Mouse (Mus musculus): ENCODE results near the gene Galnt17.

DNA sequence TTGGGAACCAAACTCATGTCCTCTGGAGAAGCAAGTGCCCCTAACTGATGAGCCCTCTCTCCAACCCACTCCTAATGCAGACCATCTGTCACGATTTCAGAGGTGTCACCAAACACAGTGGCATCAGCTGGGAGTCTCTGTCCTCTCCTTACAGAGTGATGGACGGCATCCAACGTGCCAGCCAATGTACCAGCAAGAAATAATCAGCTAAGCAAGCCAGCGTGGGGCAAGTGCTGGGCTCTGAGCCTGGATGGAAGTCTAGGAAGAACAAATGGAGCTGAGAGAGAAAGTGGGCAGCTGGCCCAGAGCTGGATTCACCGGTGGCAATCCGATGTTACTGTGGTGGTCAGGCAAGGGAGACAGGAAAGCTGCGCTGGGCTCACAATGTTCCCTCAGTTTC lies 301.1 kb downstream of the Galnt17 start:
- no peak for TF ChIP-seq CTCF (IDR thresholded peaks at IDR 0.05; ENCODE audit: borderline replicate concordance, extremely low read depth, insufficient read depth, insufficient read length)
- no peak for TF ChIP-seq POLR2A (IDR thresholded peaks at IDR 0.05; ENCODE audit: borderline replicate concordance, extremely low read depth, insufficient read depth, insufficient read length, poor library complexity, severe bottlenecking)

Measured in brain, embryonic 14.5 days (tissue).